Mouse (Mus musculus) CH12.LX (cell line): Measurements from ENCODE around the gene Evx2. TPM values are rescaled to one million over a fixed set of nuclear protein-coding genes. Genes with fewer than 3 reads are reported as not detected.

ENCODE experiments used
- DNase-seq: peaks from one replicate; pipeline ENCODE4 v3.0.0-alpha.2; 2013; ENCODE audit errors: extremely low read depth
- H3K27ac ChIP-seq: 2 replicates; pipeline ENCODE4 v1.5.1; 2012; ENCODE audit warnings: low read depth, mild to moderate bottlenecking, control low read depth, moderate library complexity; ENCODE audit not compliant: insufficient read depth
- H3K27me3 ChIP-seq: replicated peaks from 2 replicates; pipeline ENCODE3; 2012; ENCODE audit warnings: inconsistent platforms
- H3K36me3 ChIP-seq, 2 experiments: replicated peaks in 1 of 2; 2 replicates each; pipeline versions ENCODE3 to v1.6.1; 2012; ENCODE audit warnings: inconsistent platforms in 1 of 2, low read length in 1 of 2, mild to moderate bottlenecking in 1 of 2, mixed read lengths in 1 of 2, moderate library complexity in 1 of 2; ENCODE audit not compliant: control insufficient read depth in 1 of 2, insufficient read depth in 1 of 2
- H3K4me1 ChIP-seq, 2 experiments: 2 replicates each; pipeline ENCODE4 v1.6.1; 2012; ENCODE audit warnings: inconsistent platforms in 1 of 2, moderate library complexity in 1 of 2; ENCODE audit not compliant: insufficient read depth in 2 of 2, control insufficient read depth in 1 of 2
- H3K4me2 ChIP-seq: 2 replicates; pipeline ENCODE4 v1.6.1; 2012; ENCODE audit warnings: low read depth, mild to moderate bottlenecking, control low read depth; ENCODE audit not compliant: poor library complexity, insufficient read depth, severe bottlenecking
- H3K4me3 ChIP-seq, 3 experiments: fragments of 150-350 bp in 1 of 3; sonication (generic) in 1 of 3; replicated peaks in 1 of 3; 2 replicates each; pipeline versions ENCODE3 to v1.5.1; 2011 to 2012; ENCODE audit warnings: low read depth in 2 of 3, low read length in 2 of 3, mild to moderate bottlenecking in 2 of 3, moderate library complexity in 2 of 3, control low read depth in 1 of 3, improper control_type of control experiment in 1 of 3, inconsistent platforms in 1 of 3, mixed read lengths in 1 of 3; ENCODE audit not compliant: poor library complexity in 1 of 3
- H3K79me2 ChIP-seq: replicated peaks from 2 replicates; pipeline ENCODE4 v1.6.1; 2012; ENCODE audit warnings: mild to moderate bottlenecking, moderate library complexity; ENCODE audit not compliant: control insufficient read depth, poor library complexity, insufficient read depth, severe bottlenecking; ENCODE audit errors: extremely low read depth
- H3K9ac ChIP-seq: 2 replicates; pipeline ENCODE4 v1.6.1; 2012; ENCODE audit warnings: low read depth, mild to moderate bottlenecking, control low read depth, moderate library complexity; ENCODE audit not compliant: insufficient read depth
- H3K9me3 ChIP-seq: replicated peaks from 2 replicates; pipeline ENCODE3; 2012; ENCODE audit warnings: low read length, inconsistent platforms, mixed read lengths
- CHD1 ChIP-seq: IDR thresholded peaks from 2 replicates; pipeline ENCODE4 v1.6.1; 2012; ENCODE audit warnings: low read depth, low read length, improper control_type of control experiment, inconsistent platforms
- CTCF ChIP-seq, 2 experiments: IDR thresholded peaks in 1 of 2; conservative IDR thresholded peaks in 1 of 2; 2 replicates each; pipeline ENCODE4 v1.5.1; 2011 to 2012; ENCODE audit warnings: low read depth in 2 of 2, low read length in 2 of 2, improper control_type of control experiment in 1 of 2, inconsistent platforms in 1 of 2, mild to moderate bottlenecking in 1 of 2, moderate library complexity in 1 of 2
- E2F4 ChIP-seq: IDR thresholded peaks from 2 replicates; pipeline ENCODE4 v1.6.1; 2011; ENCODE audit warnings: low read depth, low read length, improper control_type of control experiment; ENCODE audit not compliant: insufficient replicate concordance
- EP300 ChIP-seq: IDR thresholded peaks from 2 replicates; pipeline ENCODE4 v1.6.1; 2011; ENCODE audit warnings: low read length, improper control_type of control experiment
- ETS1 ChIP-seq: conservative IDR thresholded peaks from 2 replicates; pipeline ENCODE4 v1.6.1; 2012; ENCODE audit warnings: low read depth, mild to moderate bottlenecking, inconsistent platforms, low read length, improper control_type of control experiment, moderate library complexity
- HCFC1 ChIP-seq: IDR thresholded peaks from 2 replicates; pipeline ENCODE4 v1.6.1; 2012; ENCODE audit warnings: low read depth, mild to moderate bottlenecking, inconsistent platforms, low read length, improper control_type of control experiment
- KAT2A ChIP-seq: IDR thresholded peaks from 2 replicates; pipeline ENCODE4 v1.6.1; 2012; ENCODE audit warnings: low read length, improper control_type of control experiment, inconsistent platforms; ENCODE audit not compliant: insufficient replicate concordance
- MAFK ChIP-seq: IDR thresholded peaks from 2 replicates; pipeline ENCODE4 v1.6.1; 2011; ENCODE audit warnings: low read length, improper control_type of control experiment; ENCODE audit not compliant: insufficient replicate concordance
- MAZ ChIP-seq: IDR thresholded peaks from 2 replicates; pipeline ENCODE4 v1.6.1; 2012; ENCODE audit warnings: low read depth, mild to moderate bottlenecking, inconsistent platforms, low read length, improper control_type of control experiment, moderate library complexity
- MYC ChIP-seq: IDR thresholded peaks from 2 replicates; pipeline ENCODE4 v1.6.1; 2011; ENCODE audit warnings: low read depth, mild to moderate bottlenecking, improper control_type of control experiment, low read length
- NRF1 ChIP-seq: IDR thresholded peaks from 2 replicates; pipeline ENCODE4 v1.6.1; 2014; ENCODE audit warnings: low read depth, mild to moderate bottlenecking, inconsistent platforms, low read length, improper control_type of control experiment, moderate library complexity
- PAX5 ChIP-seq: IDR thresholded peaks from 2 replicates; pipeline ENCODE4 v1.6.1; 2012; ENCODE audit warnings: low read length, inconsistent platforms, mixed read lengths
- POLR2A ChIP-seq: IDR thresholded peaks from 2 replicates; pipeline ENCODE4 v1.6.1; 2011; ENCODE audit warnings: low read depth, mild to moderate bottlenecking, improper control_type of control experiment, low read length
- POLR2AphosphoS2 ChIP-seq: IDR thresholded peaks from 2 replicates; pipeline ENCODE4 v1.6.1; 2011; ENCODE audit warnings: low read depth, low read length, improper control_type of control experiment
- RAD21 ChIP-seq: IDR thresholded peaks from 2 replicates; pipeline ENCODE4 v1.6.1; 2011; ENCODE audit warnings: low read depth, mild to moderate bottlenecking, low read length, improper control_type of control experiment, moderate library complexity
- RCOR1 ChIP-seq: conservative IDR thresholded peaks from 2 replicates; pipeline ENCODE4 v1.6.1; 2012; ENCODE audit warnings: low read depth, mild to moderate bottlenecking, inconsistent platforms, low read length, improper control_type of control experiment
- SIN3A ChIP-seq: IDR thresholded peaks from 2 replicates; pipeline ENCODE4 v1.6.1; 2012; ENCODE audit warnings: low read length, improper control_type of control experiment, inconsistent platforms
- SMC3 ChIP-seq: IDR thresholded peaks from 2 replicates; pipeline ENCODE4 v1.6.1; 2011; ENCODE audit warnings: low read depth, low read length, improper control_type of control experiment
- TCF12 ChIP-seq: IDR thresholded peaks from 2 replicates; pipeline ENCODE4 v1.6.1; 2014; ENCODE audit warnings: low read depth, mild to moderate bottlenecking, inconsistent platforms, low read length, improper control_type of control experiment
- UBTF ChIP-seq: IDR thresholded peaks from 2 replicates; pipeline ENCODE4 v1.6.1; 2012; ENCODE audit warnings: low read depth, mild to moderate bottlenecking, inconsistent platforms, low read length, improper control_type of control experiment, moderate library complexity
- USF1 ChIP-seq: IDR thresholded peaks from 2 replicates; pipeline ENCODE4 v1.6.1; 2014; ENCODE audit warnings: low read depth, mild to moderate bottlenecking, inconsistent platforms, low read length, improper control_type of control experiment
- USF2 ChIP-seq: conservative IDR thresholded peaks from 2 replicates; pipeline ENCODE4 v1.6.1; 2011; ENCODE audit warnings: low read depth, low read length, improper control_type of control experiment
- ZC3H11A ChIP-seq: IDR thresholded peaks from 2 replicates; pipeline ENCODE4 v1.6.1; 2012; ENCODE audit warnings: low read depth, mild to moderate bottlenecking, inconsistent platforms, low read length, improper control_type of control experiment
- ZKSCAN1 ChIP-seq: IDR thresholded peaks from 2 replicates; pipeline ENCODE4 v1.6.1; 2012; ENCODE audit warnings: low read depth, inconsistent platforms, low read length, improper control_type of control experiment, borderline replicate concordance
- dilution Hi-C: fragments of 300-500 bp; cut with MboI; formaldehyde crosslinking; loops from 2 replicates; pipeline ENCODE4 v1.14.3; 2020; ENCODE audit warnings: low sequenced_read_pairs; ENCODE audit not compliant: extremely low pct_unique_long_range_greater_than_20kb, extremely low pct_ligation_motif_present
- in situ Hi-C: fragments of 300-500 bp; cut with MboI; formaldehyde crosslinking; loops from 3 replicates; pipeline ENCODE4 v1.14.3; 2019; ENCODE audit warnings: low sequenced_read_pairs, low pct_ligation_motif_present, low pct_unique_long_range_greater_than_20kb, mixed read lengths
- polyA plus RNA-seq: library from polyadenylated mRNA; unstranded; fragments of >175 nt; gene quantifications from 2 replicates; pipeline ENCODE4 v1.2.1, GENCODE M21; 2012; ENCODE audit warnings: low read depth; ENCODE audit not compliant: insufficient read length
- total RNA-seq, 2 experiments: library from RNA; depleted of rRNA; stranded (reverse); fragments of 300-350 nt in 1 of 2; fragments of >200 nt in 1 of 2; gene quantifications; 2 replicates each; pipeline ENCODE4 v1.2.3; 2012 to 2014

Gene Evx2
- total and polyA plus RNA-seq, 3 experiments: not detected

DNA sequence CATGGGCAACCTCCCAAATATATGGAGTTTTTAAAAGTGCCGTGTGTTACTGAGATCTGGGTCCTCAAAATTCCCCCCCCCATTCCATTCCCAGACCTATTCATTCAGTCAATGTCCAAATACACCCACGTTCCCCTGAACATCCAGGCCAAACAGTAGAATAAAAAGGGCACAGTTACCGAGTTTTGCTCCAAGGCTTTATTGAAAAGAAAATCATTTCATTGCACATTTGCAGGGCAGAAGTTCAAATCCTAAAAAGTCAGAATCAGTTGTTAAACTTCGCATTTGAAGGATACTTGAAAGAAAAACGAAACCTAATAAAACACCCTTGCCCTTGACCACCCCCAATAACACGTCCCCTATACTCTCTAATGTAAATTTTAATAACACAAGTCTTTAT lies 43.5 kb upstream of the Evx2 start:
- Histone ChIP-seq H3K4me1 (no peaks in the 10 kb centered on the region), H3K4me2 (no peak overlapping the region), H3K27ac (no peak overlapping the region), H3K4me3 (no peak overlapping the region), H3K9me3 (peaks cover 10% of the 10 kb centered on the region), H3K9ac (no peak overlapping the region), H3K27me3 (peaks cover 6% of the 10 kb centered on the region), H3K36me3 (no peaks in the 10 kb centered on the region), H3K79me2 (no peaks in the 10 kb centered on the region)
- TF ChIP-seq USF1: no peak
- no peak for TF ChIP-seq EP300
- no peak for TF ChIP-seq USF2
- TF ChIP-seq KAT2A: no peak
- TF ChIP-seq RAD21: no peak
- no peak for TF ChIP-seq CHD1
- TF ChIP-seq HCFC1: no peak
- no peak for TF ChIP-seq E2F4
- TF ChIP-seq POLR2AphosphoS2: no peak
- no peak for TF ChIP-seq ZKSCAN1
- no peak for TF ChIP-seq ETS1
- no peak for TF ChIP-seq UBTF
- TF ChIP-seq ZC3H11A: no peak
- TF ChIP-seq MAFK: no peak
- no peak for TF ChIP-seq SIN3A
- no peak for TF ChIP-seq RCOR1
- no peak for TF ChIP-seq MYC
- in situ Hi-C loops (loop anchor here (25.0 kb wide), 1 partner anchor 884 kb away; no protein-coding TSS in a partner anchor), dilution Hi-C loops (no loop called here)
- no peak for DNase-seq

DNA sequence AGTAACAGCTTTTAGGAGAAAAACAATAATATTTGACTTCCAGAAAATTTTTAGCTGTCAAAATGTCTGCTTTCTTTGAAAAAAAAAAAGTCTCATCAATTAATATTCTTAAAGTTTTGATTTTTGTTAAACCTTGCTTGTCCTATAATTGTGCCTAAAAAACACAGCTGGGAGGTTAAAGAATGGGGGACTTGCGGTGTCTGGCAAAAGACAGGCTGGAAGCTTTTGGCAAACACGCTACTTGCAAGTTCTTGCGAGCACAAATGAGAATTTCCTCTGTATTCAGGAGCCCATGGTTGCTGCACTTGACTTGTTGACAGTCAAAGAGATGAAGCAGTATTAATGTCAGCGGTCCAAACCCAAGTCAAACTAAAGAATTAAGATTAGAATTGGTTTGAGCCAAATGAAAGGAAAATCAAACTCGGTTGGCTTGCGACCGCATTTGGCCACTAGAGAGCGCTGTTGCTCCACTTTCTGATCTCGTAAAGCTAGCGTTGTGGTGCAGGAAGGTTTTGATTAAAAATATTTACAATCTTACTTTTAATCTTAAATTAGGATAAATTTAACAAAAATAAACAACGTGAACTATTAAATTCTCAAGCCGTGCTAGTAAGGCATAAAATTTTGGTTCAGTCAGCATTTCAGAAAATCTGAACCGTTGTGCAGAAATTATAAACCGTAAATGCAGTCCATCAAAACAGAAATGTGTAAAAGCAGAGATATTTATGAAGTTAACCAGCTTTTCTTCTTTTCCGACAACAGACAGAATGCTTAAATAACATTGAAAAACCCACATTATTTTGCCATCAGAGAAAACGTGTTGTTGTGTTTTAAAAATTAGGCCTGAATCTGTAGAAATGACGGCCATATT lies 42.8 kb upstream of the Evx2 start:
- Histone ChIP-seq H3K36me3 (no peaks in the 10 kb centered on the region), H3K4me1 (no peaks in the 10 kb centered on the region), H3K27me3 (peaks cover 6% of the 10 kb centered on the region), H3K79me2 (no peaks in the 10 kb centered on the region), H3K9ac (no peak overlapping the region), H3K4me2 (peak overlapping the region; percentile 72), H3K4me3 (no peak overlapping the region), H3K27ac (no peak overlapping the region), H3K9me3 (peaks cover 11% of the 10 kb centered on the region)
- in situ Hi-C loops: loop anchor here (25.0 kb wide), 1 partner anchor 885 kb away; no protein-coding TSS in a partner anchor
- dilution Hi-C loops: no loop called here
- TF ChIP-seq POLR2A (no peak), RAD21 (peak; percentile 97), ZC3H11A (peak; percentile 74), ZKSCAN1 (no peak), NRF1 (no peak), PAX5 (no peak), USF2 (no peak), MAZ (no peak), TCF12 (no peak), HCFC1 (no peak), SMC3 (peak; percentile 80), MAFK (0 out of 2 replicates have a peak, but pooled peaks have one; percentile 26), E2F4 (no peak), RCOR1 (no peak), CTCF (conservative IDR thresholded peaks at IDR 0.05 in 1 of 2, IDR thresholded peaks at IDR 0.05 in 1 of 2; ENCODE audit: low read depth in 2 of 2, low read length in 2 of 2) (peak; percentile 89 to 93)
- peak; percentile 55 for DNase-seq
